Mouse (Mus musculus) heart, postnatal 4 days (tissue): ENCODE measurements around the gene Tbck. TPM values are rescaled to one million over a fixed set of nuclear protein-coding genes. Genes with fewer than 3 reads are reported as not detected.

Experiments
- DNase-seq: peaks from one replicate; pipeline ENCODE4 v3.0.0; 2021
- total RNA-seq, 2 experiments: library from RNA; stranded (reverse); gene quantifications; 2 replicates each; pipeline ENCODE4 v1.2.3; 2021

Tbck gene
- 10 to 100 TPM; 15.8 to 17.0 TPM for total RNA-seq

GRCm38 (mm10) chr3:132683447-132684230 is at the start of gene Tbck:
Gene Tbck, plus strand, starts transcription at chr3:132684144.
- DNase-seq: peak; percentile 94

GRCm38 (mm10) chr3:132637080-132637479 is 46.9 kb upstream of the Tbck start:
- no peak for DNase-seq

GRCm38 (mm10) chr3:132644071-132644470 is 39.9 kb upstream of the Tbck start:
- DNase-seq: no peak

- no peak for DNase-seq
These were observed 37.1 kb upstream of the Tbck start for GRCm38 (mm10) chr3:132646814-132647213.

GRCm38 (mm10) chr3:132649368-132649767 is 34.6 kb upstream of the Tbck start:
- DNase-seq: no peak

GRCm38 (mm10) chr3:132650191-132650590 is 33.8 kb upstream of the Tbck start:
- DNase-seq: no peak

GRCm38 (mm10) chr3:132651776-132652175 is 32.2 kb upstream of the Tbck start:
- peak; percentile 10 for DNase-seq

- DNase-seq: no peak
These were observed 30.0 kb upstream of the Tbck start for GRCm38 (mm10) chr3:132653959-132654358.

- DNase-seq: no peak
These were observed 28.0 kb upstream of the Tbck start for GRCm38 (mm10) chr3:132655955-132656354.

GRCm38 (mm10) chr3:132677494-132677893 is 6.5 kb upstream of the Tbck start:
- DNase-seq: no peak

GRCm38 (mm10) chr3:132684231-132684928 is 436 bp downstream of the Tbck start, which contains the start of gene Aimp1:
Gene Aimp1, minus strand, starts transcription at chr3:132684370.
- DNase-seq: no peak

- DNase-seq: peak; percentile 8
These were observed 17.4 kb downstream of the Tbck start for GRCm38 (mm10) chr3:132701368-132701767.

- DNase-seq: no peak
These were observed 20.3 kb downstream of the Tbck start for GRCm38 (mm10) chr3:132704216-132704615.

- peak; percentile 6 for DNase-seq
These were observed 23.0 kb downstream of the Tbck start for GRCm38 (mm10) chr3:132706977-132707376.

- DNase-seq: no peak
These were observed 30.0 kb downstream of the Tbck start for GRCm38 (mm10) chr3:132713913-132714312.

- no peak for DNase-seq
These were observed 33.4 kb downstream of the Tbck start for GRCm38 (mm10) chr3:132717316-132717715.

- no peak for DNase-seq
These were observed 40.4 kb downstream of the Tbck start for GRCm38 (mm10) chr3:132724326-132724725.

- no peak for DNase-seq
These were observed 60.6 kb downstream of the Tbck start for GRCm38 (mm10) chr3:132744287-132745146.

GRCm38 (mm10) chr3:132747036-132747435 is 63.1 kb downstream of the Tbck start:
- DNase-seq: peak; percentile 67

- no peak for DNase-seq
These were observed 63.8 kb downstream of the Tbck start for GRCm38 (mm10) chr3:132747766-132748165.

- DNase-seq: no peak
These were observed 64.8 kb downstream of the Tbck start for GRCm38 (mm10) chr3:132748750-132749149.

- DNase-seq: no peak
These were observed 68.8 kb downstream of the Tbck start for GRCm38 (mm10) chr3:132752772-132753171.

- DNase-seq: no peak
These were observed 72.3 kb downstream of the Tbck start for GRCm38 (mm10) chr3:132756274-132756673.
